Mouse (Mus musculus): ENCODE measurements around the gene AF067061. TPM values are rescaled to one million over a fixed set of nuclear protein-coding genes. Genes with fewer than 3 reads are reported as not detected.
"Not testable (repeated sequence)": the region's sequence is repeated elsewhere in the genome, so short reads cannot be mapped to it uniquely, and the experiment has no call there.

AF067061 gene
- polyA plus RNA-seq, 1 experiment = not detected

- TF ChIP-seq CTCF (conservative IDR thresholded peaks at IDR 0.05; ENCODE audit: insufficient read depth, insufficient read length, low read depth, low read length) = peak; percentile 18; the same call in 1 of the 2 replicates
- DNase-seq = peak; percentile 14
- not testable (repeated sequence) for H3K4me3 ChIP-seq (ENCODE audit: insufficient read depth, low read depth, low read length); H3K27ac ChIP-seq (ENCODE audit: insufficient read depth, low read depth, low read length); H3K4me1 ChIP-seq (ENCODE audit: control insufficient read depth, insufficient read depth, low read length); H3K27me3 ChIP-seq (replicated peaks; ENCODE audit: control insufficient read depth, insufficient read depth, low read length); H3K36me3 ChIP-seq (ENCODE audit: control insufficient read depth, insufficient read depth, low read length)
- 21% methylated on average over 2 of the region's 2 CpGs for WGBS
Observed at GRCm38 (mm10) chr13:120277837-120278236, 14.9 kb downstream of the AF067061 start.

GRCm38 (mm10) chr13:120278784-120279183 lies 15.9 kb downstream of the AF067061 start:
- Histone ChIP-seq H3K27me3 (replicated peaks; ENCODE audit: control insufficient read depth, insufficient read depth, low read length) (no peaks in the 10 kb centered on the region), H3K27ac (ENCODE audit: insufficient read depth, low read depth, low read length) (no peak overlapping the region), H3K4me1 (ENCODE audit: control insufficient read depth, insufficient read depth, low read length) (no peaks in the 10 kb centered on the region), H3K36me3 (ENCODE audit: control insufficient read depth, insufficient read depth, low read length) (no peaks in the 10 kb centered on the region), H3K4me3 (ENCODE audit: insufficient read depth, low read depth, low read length) (no peak overlapping the region)
- no peak for DNase-seq
- WGBS = 94% methylated on average over 9 of the region's 9 CpGs
- no peak for TF ChIP-seq CTCF (conservative IDR thresholded peaks at IDR 0.05; ENCODE audit: insufficient read depth, insufficient read length, low read depth, low read length)
- no peak for TF ChIP-seq POLR2A (IDR thresholded peaks at IDR 0.05; ENCODE audit: low read depth, low read length)

GRCm38 (mm10) chr13:120299324-120299894 lies 36.5 kb downstream of the AF067061 start:
- no peak overlapping the region for H3K4me3 ChIP-seq (ENCODE audit: insufficient read depth, low read depth, low read length)
- WGBS = 63% methylated on average over 1 of the region's 1 CpGs

GRCm38 (mm10) chr13:120299991-120300442 lies 37.1 kb downstream of the AF067061 start, which contains the start of gene BC147527:
Gene BC147527, plus strand, starts transcription at chr13:120300392.
- peak; percentile 6 for DNase-seq
- no peak within 1 kb of the TSS for H3K27ac ChIP-seq (ENCODE audit: insufficient read depth, low read depth, low read length)
- no peak within 1 kb of the TSS for H3K4me3 ChIP-seq (ENCODE audit: insufficient read depth, low read depth, low read length)
- TF ChIP-seq CTCF (conservative IDR thresholded peaks at IDR 0.05; ENCODE audit: insufficient read depth, insufficient read length, low read depth, low read length) = no peak
- no peak for TF ChIP-seq POLR2A (IDR thresholded peaks at IDR 0.05; ENCODE audit: low read depth, low read length)
- WGBS = 39% methylated on average over 2 of the region's 2 CpGs
- H3K4me1 ChIP-seq (ENCODE audit: control insufficient read depth, insufficient read depth, low read length) = no peaks in the 10 kb centered on the region
- no peaks in the 10 kb centered on the region for H3K27me3 ChIP-seq (replicated peaks; ENCODE audit: control insufficient read depth, insufficient read depth, low read length)
- no peaks in the 10 kb centered on the region for H3K36me3 ChIP-seq (ENCODE audit: control insufficient read depth, insufficient read depth, low read length)

More at GRCm38 (mm10) chr13:120299324-120299894, 36.5 kb downstream of the AF067061 start:
- Histone ChIP-seq H3K27ac (ENCODE audit: insufficient read depth, low read depth, low read length) (no peak overlapping the region), H3K36me3 (ENCODE audit: control insufficient read depth, insufficient read depth, low read length) (no peaks in the 10 kb centered on the region), H3K4me1 (ENCODE audit: control insufficient read depth, insufficient read depth, low read length) (no peaks in the 10 kb centered on the region), H3K27me3 (replicated peaks; ENCODE audit: control insufficient read depth, insufficient read depth, low read length) (no peaks in the 10 kb centered on the region)
- TF ChIP-seq CTCF (conservative IDR thresholded peaks at IDR 0.05; ENCODE audit: insufficient read depth, insufficient read length, low read depth, low read length) = no peak
- TF ChIP-seq POLR2A (IDR thresholded peaks at IDR 0.05; ENCODE audit: low read depth, low read length) = no peak
- no peak for DNase-seq

- H3K36me3 ChIP-seq (ENCODE audit: control insufficient read depth, insufficient read depth, low read length) = no peaks in the 10 kb centered on the region
- no peaks in the 10 kb centered on the region for H3K4me1 ChIP-seq (ENCODE audit: control insufficient read depth, insufficient read depth, low read length)
- no peaks in the 10 kb centered on the region for H3K27me3 ChIP-seq (replicated peaks; ENCODE audit: control insufficient read depth, insufficient read depth, low read length)
- TF ChIP-seq CTCF (conservative IDR thresholded peaks at IDR 0.05; ENCODE audit: insufficient read depth, insufficient read length, low read depth, low read length) = no peak
- no peak for TF ChIP-seq POLR2A (IDR thresholded peaks at IDR 0.05; ENCODE audit: low read depth, low read length)
- DNase-seq = no peak
- no peak overlapping the region for H3K27ac ChIP-seq (ENCODE audit: insufficient read depth, low read depth, low read length)
- 71% methylated on average over 4 of the region's 4 CpGs for WGBS
- H3K4me3 ChIP-seq (ENCODE audit: insufficient read depth, low read depth, low read length) = no peak overlapping the region
Observed at GRCm38 (mm10) chr13:120300853-120301252, 37.9 kb downstream of the AF067061 start.

- DNase-seq = no peak
- no peaks in the 10 kb centered on the region for H3K4me1 ChIP-seq (ENCODE audit: control insufficient read depth, insufficient read depth, low read length)
- H3K4me3 ChIP-seq (ENCODE audit: insufficient read depth, low read depth, low read length) = no peak overlapping the region
- TF ChIP-seq CTCF (conservative IDR thresholded peaks at IDR 0.05; ENCODE audit: insufficient read depth, insufficient read length, low read depth, low read length) = no peak
- no peak overlapping the region for H3K27ac ChIP-seq (ENCODE audit: insufficient read depth, low read depth, low read length)
- H3K36me3 ChIP-seq (ENCODE audit: control insufficient read depth, insufficient read depth, low read length) = no peaks in the 10 kb centered on the region
- H3K27me3 ChIP-seq (replicated peaks; ENCODE audit: control insufficient read depth, insufficient read depth, low read length) = no peaks in the 10 kb centered on the region
- 77% methylated on average over 4 of the region's 4 CpGs for WGBS
Observed at GRCm38 (mm10) chr13:120310749-120311148, 47.8 kb downstream of the AF067061 start.

- no peaks in the 10 kb centered on the region for H3K27me3 ChIP-seq (replicated peaks; ENCODE audit: control insufficient read depth, insufficient read depth, low read length)
- 49% methylated on average over 14 of the region's 14 CpGs for WGBS
- TF ChIP-seq CTCF (conservative IDR thresholded peaks at IDR 0.05; ENCODE audit: insufficient read depth, insufficient read length, low read depth, low read length) (peak; percentile 32), POLR2A (IDR thresholded peaks at IDR 0.05; ENCODE audit: low read depth, low read length) (no peak)
- DNase-seq = no peak
- no peaks in the 10 kb centered on the region for H3K4me1 ChIP-seq (ENCODE audit: control insufficient read depth, insufficient read depth, low read length)
- no peaks in the 10 kb centered on the region for H3K36me3 ChIP-seq (ENCODE audit: control insufficient read depth, insufficient read depth, low read length)
- no peak overlapping the region for H3K4me3 ChIP-seq (ENCODE audit: insufficient read depth, low read depth, low read length)
- no peak overlapping the region for H3K27ac ChIP-seq (ENCODE audit: insufficient read depth, low read depth, low read length)
Observed at GRCm38 (mm10) chr13:120313584-120313983, 50.7 kb downstream of the AF067061 start.

Other genes starting within 250 kb of the AF067061 start
- not detected in 2 replicates for gene Gm36079, start 236.1 kb upstream of the AF067061 start, polyA plus RNA-seq (2012; rRNA removed)
- 0.19 and 0.80 TPM in 2 replicates for gene Gm21188, start 210.9 kb upstream of the AF067061 start, polyA plus RNA-seq (2012; rRNA removed)
- gene Gm20767, start 122.9 kb upstream of the AF067061 start, polyA plus RNA-seq (2012; rRNA removed) = not detected in 2 replicates
- gene Gm21818, start 90.7 kb upstream of the AF067061 start, polyA plus RNA-seq (2012; rRNA removed) = not detected in 2 replicates
- 0.19 and 0.81 TPM in 2 replicates for gene Gm21762, start 47.2 kb upstream of the AF067061 start, polyA plus RNA-seq (2012; rRNA removed)
- gene Gm21731, start 24.0 kb upstream of the AF067061 start, polyA plus RNA-seq (2012; rRNA removed) = not detected in 2 replicates
- 0.11 and 0.78 TPM in 2 replicates for gene BC147527, start 37.3 kb downstream of the AF067061 start, polyA plus RNA-seq (2012; rRNA removed)
- gene Tcstv3, start 53.8 kb downstream of the AF067061 start, polyA plus RNA-seq (2012; rRNA removed) = not detected in 2 replicates

Data from kidney, adult 2 months (tissue).